Mouse (Mus musculus): Measurements from ENCODE around the gene Slc12a5. TPM values are rescaled to one million over a fixed set of nuclear protein-coding genes. Genes with fewer than 3 reads are reported as not detected.

The Slc12a5 gene
- polyA plus RNA-seq, 1 experiment from 2014 or later: 0.62 TPM

DNA sequence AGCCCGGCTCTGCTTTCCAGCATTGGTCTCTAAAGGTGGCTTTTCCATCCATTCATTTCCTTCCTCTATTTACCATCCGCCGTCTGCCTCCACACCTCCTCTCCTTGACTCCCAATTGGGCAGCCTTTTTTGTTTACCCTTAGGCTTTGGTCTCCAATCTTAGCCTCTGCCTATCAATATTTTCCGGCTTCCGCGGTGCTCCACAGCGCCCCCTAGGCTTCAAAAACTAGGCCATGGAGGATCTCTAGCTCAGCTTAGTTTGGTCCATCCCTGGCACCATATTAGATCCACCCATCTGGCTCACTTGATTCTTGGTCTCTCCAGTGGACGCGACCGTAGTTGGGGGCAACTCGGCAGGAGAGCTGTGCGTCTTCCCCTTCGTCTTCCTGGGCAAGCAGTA, 10.1 kb upstream of the Slc12a5 start:
- no peak overlapping the region for H3K9ac ChIP-seq (ENCODE audit: low read length)
- H3K27ac ChIP-seq (replicated peaks in 1 of 2; ENCODE audit: control insufficient read depth in 1 of 2, insufficient read depth in 1 of 2, low read depth in 2 of 2, low read length in 2 of 2): no peak overlapping the region
- WGBS: 21% methylated on average over 13 of the region's 13 CpGs
- H3K4me2 ChIP-seq (ENCODE audit: low read length): no peak overlapping the region
- H3K36me3 ChIP-seq (ENCODE audit: control insufficient read depth, insufficient read depth, low read length): no peaks in the 10 kb centered on the region
- no peaks in the 10 kb centered on the region for H3K9me3 ChIP-seq (ENCODE audit: control insufficient read depth, low read length)
- H3K27me3 ChIP-seq (ENCODE audit: control insufficient read depth, insufficient read depth, low read length): peaks cover 94% of the 10 kb centered on the region
- peaks cover 0 to 5% of the 10 kb centered on the region in 2 experiments; a peak in 2 of 4 replicates for H3K4me1 ChIP-seq (ENCODE audit: control insufficient read depth in 2 of 2, insufficient read depth in 2 of 2, low read length in 2 of 2)
- H3K4me3 ChIP-seq (ENCODE audit: control insufficient read depth in 1 of 2, insufficient read depth in 1 of 2, low read depth in 1 of 2, low read length in 2 of 2): no peak overlapping the region
- ATAC-seq (ENCODE audit: insufficient number of reproducible peaks, insufficient read depth, low FRiP score, low read depth): no peak

DNA sequence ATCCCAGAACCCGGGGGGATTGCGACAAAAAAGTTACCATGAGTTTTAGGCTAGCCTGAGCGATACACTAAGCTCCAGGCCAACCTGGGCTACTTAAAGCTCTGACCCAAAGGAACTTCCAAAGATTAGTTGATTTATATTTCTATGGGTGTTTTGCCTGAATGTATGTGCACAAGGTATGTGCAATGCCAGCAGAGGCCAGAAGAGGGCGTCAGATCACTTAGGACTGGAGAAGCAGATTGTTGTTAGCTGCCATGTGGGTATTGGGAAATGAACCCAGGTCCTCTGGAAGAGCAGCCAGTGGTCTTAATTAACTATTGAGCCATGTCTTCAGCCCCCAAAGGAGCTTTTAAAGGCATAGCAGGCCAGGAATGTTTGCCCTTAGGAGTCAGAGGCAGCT, 8.9 kb upstream of the Slc12a5 start:
- no peaks in the 10 kb centered on the region for H3K9me3 ChIP-seq (ENCODE audit: control insufficient read depth, low read length)
- no peak for ATAC-seq (ENCODE audit: insufficient number of reproducible peaks, insufficient read depth, low FRiP score, low read depth)
- H3K4me1 ChIP-seq (ENCODE audit: control insufficient read depth in 2 of 2, insufficient read depth in 2 of 2, low read length in 2 of 2): peaks cover 0 to 5% of the 10 kb centered on the region in 2 experiments; a peak in 2 of 4 replicates
- no peak overlapping the region for H3K4me2 ChIP-seq (ENCODE audit: low read length)
- H3K27ac ChIP-seq (replicated peaks in 1 of 2; ENCODE audit: control insufficient read depth in 1 of 2, insufficient read depth in 1 of 2, low read depth in 2 of 2, low read length in 2 of 2): no peak overlapping the region
- no peaks in the 10 kb centered on the region for H3K36me3 ChIP-seq (ENCODE audit: control insufficient read depth, insufficient read depth, low read length)
- no peak overlapping the region for H3K9ac ChIP-seq (ENCODE audit: low read length)
- 79% methylated on average over 4 of the region's 4 CpGs for WGBS
- peaks cover 83% of the 10 kb centered on the region for H3K27me3 ChIP-seq (ENCODE audit: control insufficient read depth, insufficient read depth, low read length)
- H3K4me3 ChIP-seq (ENCODE audit: control insufficient read depth in 1 of 2, insufficient read depth in 1 of 2, low read depth in 1 of 2, low read length in 2 of 2): no peak overlapping the region

GRCm38 (mm10) chr2:164952448-164952847, 8.2 kb upstream of the Slc12a5 start:
- ATAC-seq (ENCODE audit: insufficient number of reproducible peaks, insufficient read depth, low FRiP score, low read depth): no peak
- H3K9ac ChIP-seq (ENCODE audit: low read length): no peak overlapping the region
- H3K36me3 ChIP-seq (ENCODE audit: control insufficient read depth, insufficient read depth, low read length): no peaks in the 10 kb centered on the region
- no peak overlapping the region for H3K4me3 ChIP-seq (ENCODE audit: control insufficient read depth in 1 of 2, insufficient read depth in 1 of 2, low read depth in 1 of 2, low read length in 2 of 2)
- no peak overlapping the region for H3K4me2 ChIP-seq (ENCODE audit: low read length)
- H3K27ac ChIP-seq (replicated peaks in 1 of 2; ENCODE audit: control insufficient read depth in 1 of 2, insufficient read depth in 1 of 2, low read depth in 2 of 2, low read length in 2 of 2): no peak overlapping the region
- H3K4me1 ChIP-seq (ENCODE audit: control insufficient read depth in 2 of 2, insufficient read depth in 2 of 2, low read length in 2 of 2): peaks cover 0 to 5% of the 10 kb centered on the region in 2 experiments; a peak in 2 of 4 replicates
- H3K9me3 ChIP-seq (ENCODE audit: control insufficient read depth, low read length): no peaks in the 10 kb centered on the region
- H3K27me3 ChIP-seq (ENCODE audit: control insufficient read depth, insufficient read depth, low read length): peaks cover 76% of the 10 kb centered on the region
- WGBS: 42% methylated on average over 13 of the region's 13 CpGs

DNA sequence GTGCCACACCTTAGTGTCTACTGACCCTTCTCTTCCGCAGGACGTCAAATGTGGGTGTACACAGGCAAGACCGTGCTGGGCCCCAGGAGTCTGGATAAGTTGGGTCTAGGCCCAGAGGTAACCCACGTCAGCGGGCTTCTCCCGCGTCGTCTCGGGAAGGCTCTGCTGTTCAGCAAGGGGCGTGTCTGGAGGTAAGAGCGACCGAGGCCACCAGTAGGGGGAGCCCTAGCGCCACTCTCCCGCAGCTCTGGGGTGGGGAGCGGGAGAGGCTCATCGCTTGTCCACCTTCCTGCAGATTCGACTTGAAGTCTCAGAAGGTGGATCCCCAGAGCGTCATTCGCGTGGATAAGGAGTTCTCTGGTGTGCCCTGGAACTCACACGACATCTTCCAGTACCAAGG, 7.4 kb upstream of the Slc12a5 start:
- Histone ChIP-seq H3K27ac (replicated peaks in 1 of 2; ENCODE audit: control insufficient read depth in 1 of 2, insufficient read depth in 1 of 2, low read depth in 2 of 2, low read length in 2 of 2) (no peak overlapping the region), H3K4me2 (ENCODE audit: low read length) (0 out of 2 replicates have a peak overlapping the region, but pooled peaks have one; percentile 23), H3K36me3 (ENCODE audit: control insufficient read depth, insufficient read depth, low read length) (no peaks in the 10 kb centered on the region), H3K27me3 (ENCODE audit: control insufficient read depth, insufficient read depth, low read length) (peaks cover 68% of the 10 kb centered on the region), H3K4me1 (ENCODE audit: control insufficient read depth in 2 of 2, insufficient read depth in 2 of 2, low read length in 2 of 2) (peaks cover 0 to 5% of the 10 kb centered on the region in 2 experiments; a peak in 2 of 4 replicates), H3K9me3 (ENCODE audit: control insufficient read depth, low read length) (no peaks in the 10 kb centered on the region), H3K9ac (ENCODE audit: low read length) (no peak overlapping the region), H3K4me3 (ENCODE audit: control insufficient read depth in 1 of 2, insufficient read depth in 1 of 2, low read depth in 1 of 2, low read length in 2 of 2) (no peak overlapping the region)
- ATAC-seq (ENCODE audit: insufficient number of reproducible peaks, insufficient read depth, low FRiP score, low read depth): peak; percentile 55
- WGBS: 3% methylated on average over 21 of the region's 21 CpGs

- no peaks in the 10 kb centered on the region for H3K36me3 ChIP-seq (ENCODE audit: control insufficient read depth, insufficient read depth, low read length)
- peaks cover 0 to 10% of the 10 kb centered on the region in 2 experiments; a peak in 2 of 4 replicates for H3K4me1 ChIP-seq (ENCODE audit: control insufficient read depth in 2 of 2, insufficient read depth in 2 of 2, low read length in 2 of 2)
- H3K4me2 ChIP-seq (ENCODE audit: low read length): no peak overlapping the region
- ATAC-seq (ENCODE audit: insufficient number of reproducible peaks, insufficient read depth, low FRiP score, low read depth): no peak
- 61% methylated on average over 4 of the region's 4 CpGs for WGBS
- no peak overlapping the region for H3K9ac ChIP-seq (ENCODE audit: low read length)
- H3K27me3 ChIP-seq (ENCODE audit: control insufficient read depth, insufficient read depth, low read length): peaks cover 46% of the 10 kb centered on the region
- no peak overlapping the region for H3K27ac ChIP-seq (replicated peaks in 1 of 2; ENCODE audit: control insufficient read depth in 1 of 2, insufficient read depth in 1 of 2, low read depth in 2 of 2, low read length in 2 of 2)
- H3K9me3 ChIP-seq (ENCODE audit: control insufficient read depth, low read length): no peaks in the 10 kb centered on the region
- no peak overlapping the region for H3K4me3 ChIP-seq (ENCODE audit: control insufficient read depth in 1 of 2, insufficient read depth in 1 of 2, low read depth in 1 of 2, low read length in 2 of 2)
Observed at GRCm38 (mm10) chr2:164955725-164956124, 4.9 kb upstream of the Slc12a5 start.

GRCm38 (mm10) chr2:164956195-164956594, 4.4 kb upstream of the Slc12a5 start:
- Histone ChIP-seq H3K9ac (ENCODE audit: low read length) (no peak overlapping the region), H3K4me1 (ENCODE audit: control insufficient read depth in 2 of 2, insufficient read depth in 2 of 2, low read length in 2 of 2) (peaks cover 0 to 14% of the 10 kb centered on the region in 2 experiments; a peak in 3 of 4 replicates), H3K9me3 (ENCODE audit: control insufficient read depth, low read length) (no peaks in the 10 kb centered on the region), H3K27ac (replicated peaks in 1 of 2; ENCODE audit: control insufficient read depth in 1 of 2, insufficient read depth in 1 of 2, low read depth in 2 of 2, low read length in 2 of 2) (no peak overlapping the region), H3K36me3 (ENCODE audit: control insufficient read depth, insufficient read depth, low read length) (no peaks in the 10 kb centered on the region), H3K4me2 (ENCODE audit: low read length) (no peak overlapping the region), H3K4me3 (ENCODE audit: control insufficient read depth in 1 of 2, insufficient read depth in 1 of 2, low read depth in 1 of 2, low read length in 2 of 2) (no peak overlapping the region), H3K27me3 (ENCODE audit: control insufficient read depth, insufficient read depth, low read length) (peaks cover 41% of the 10 kb centered on the region)
- no peak for ATAC-seq (ENCODE audit: insufficient number of reproducible peaks, insufficient read depth, low FRiP score, low read depth)
- WGBS: 29% methylated on average over 5 of the region's 5 CpGs

- Histone ChIP-seq H3K36me3 (ENCODE audit: control insufficient read depth, insufficient read depth, low read length) (no peaks in the 10 kb centered on the region), H3K27ac (replicated peaks in 1 of 2; ENCODE audit: control insufficient read depth in 1 of 2, insufficient read depth in 1 of 2, low read depth in 2 of 2, low read length in 2 of 2) (no peak overlapping the region), H3K27me3 (ENCODE audit: control insufficient read depth, insufficient read depth, low read length) (peaks cover 26% of the 10 kb centered on the region), H3K4me1 (ENCODE audit: control insufficient read depth in 2 of 2, insufficient read depth in 2 of 2, low read length in 2 of 2) (peaks cover 0 to 15% of the 10 kb centered on the region in 2 experiments; a peak in 3 of 4 replicates), H3K4me2 (ENCODE audit: low read length) (no peak overlapping the region), H3K9ac (ENCODE audit: low read length) (no peak overlapping the region), H3K4me3 (ENCODE audit: control insufficient read depth in 1 of 2, insufficient read depth in 1 of 2, low read depth in 1 of 2, low read length in 2 of 2) (no peak overlapping the region), H3K9me3 (ENCODE audit: control insufficient read depth, low read length) (no peaks in the 10 kb centered on the region)
- WGBS: 65% methylated on average over 9 of the region's 9 CpGs
- ATAC-seq (ENCODE audit: insufficient number of reproducible peaks, insufficient read depth, low FRiP score, low read depth): no peak
Observed at GRCm38 (mm10) chr2:164957548-164958315, 2.9 kb upstream of the Slc12a5 start.
